Mouse (Mus musculus) left cerebral cortex, postnatal 36 days (tissue): ENCODE data around the gene 1700013F07Rik. TPM values are rescaled to one million over a fixed set of nuclear protein-coding genes. Genes with fewer than 3 reads are reported as not detected.
"Not testable (repeated sequence)": the region's sequence is repeated elsewhere in the genome, so short reads cannot be mapped to it uniquely, and the experiment has no call there.

Experiments
- DNase-seq, 2 experiments: peaks; one replicate each; pipeline ENCODE4 v3.0.0; 2021 to 2022; ENCODE audit warnings: low spot score in 2 of 2, mixed read lengths in 1 of 2
- intact Hi-C: fragments of 180-260 bp; cut with DNase I; formaldehyde crosslinking; loops from one replicate; pipeline ENCODE4 v1.15.1; 2025
- total RNA-seq, 2 experiments: library from RNA; stranded (reverse); gene quantifications; 2 replicates each; pipeline ENCODE4 v1.2.3; 2021

Gene 1700013F07Rik
- 1 to 10 TPM; 1.9 to 2.7 TPM for total RNA-seq

DNA sequence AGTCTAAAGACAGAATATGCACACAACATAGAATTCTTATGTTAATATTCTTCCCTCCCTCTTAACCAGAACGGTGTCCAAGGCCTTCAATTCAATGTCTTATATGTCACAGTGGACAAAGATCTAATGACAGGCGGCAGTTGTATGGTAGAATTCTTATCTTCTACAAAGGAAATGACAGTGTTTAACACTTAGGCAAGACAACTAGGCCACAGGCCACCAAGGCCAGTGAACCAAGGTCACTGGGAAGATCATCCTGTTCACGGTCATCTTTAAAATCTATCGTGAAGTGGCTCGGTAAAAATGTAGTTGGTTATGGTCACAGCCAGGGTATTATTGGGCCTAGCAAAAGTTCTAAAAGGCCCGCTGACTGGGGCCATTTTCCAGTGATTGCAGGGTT lies at the start of gene 1700013F07Rik:
1700013F07Rik (plus strand) TSS at position 200 of the 400 bp plus-strand sequence.
- intact Hi-C loops: no loop called here
- DNase-seq: no peak

DNA sequence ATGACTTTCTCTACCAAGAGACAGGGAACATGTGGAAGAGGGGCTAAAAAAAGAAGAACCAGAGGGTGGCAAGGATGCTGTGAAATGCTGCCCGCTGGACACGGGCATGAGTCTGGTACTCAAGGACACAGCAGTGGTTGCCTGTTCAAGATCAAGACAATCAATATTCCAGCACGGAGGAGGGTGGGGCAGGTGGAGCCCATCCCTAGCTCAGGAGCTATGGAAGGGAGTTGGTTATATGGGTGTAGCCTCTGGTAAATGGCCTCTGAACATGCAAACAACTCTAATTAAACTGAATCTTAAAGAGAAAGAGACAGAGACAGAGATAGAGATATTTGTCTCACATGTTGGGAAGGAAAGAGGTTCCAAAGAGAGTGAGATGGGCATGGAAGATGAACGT lies 49.2 kb upstream of the 1700013F07Rik start:
- no peak for DNase-seq
- intact Hi-C loops: no loop called here

DNA sequence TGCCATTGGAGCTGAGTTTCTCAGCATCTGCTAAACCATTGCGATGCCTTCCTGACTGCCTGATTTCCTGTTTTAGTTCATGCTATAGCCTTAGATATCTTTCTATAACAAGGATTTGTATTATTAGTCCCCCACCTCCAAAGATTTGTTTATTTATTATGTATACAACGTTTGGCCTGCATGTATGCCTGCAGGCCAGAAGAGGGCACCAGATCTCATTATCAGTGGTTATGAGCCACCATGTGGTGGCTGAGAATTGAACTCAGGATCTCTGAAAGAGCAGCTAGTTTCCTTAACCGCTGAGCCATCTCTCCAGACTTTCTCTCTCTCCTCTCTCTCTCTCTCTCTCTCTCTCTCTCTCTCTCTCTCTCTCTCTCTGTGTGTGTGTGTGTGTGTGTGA lies 44.0 kb upstream of the 1700013F07Rik start:
- no peak for DNase-seq
- intact Hi-C loops: no loop called here

DNA sequence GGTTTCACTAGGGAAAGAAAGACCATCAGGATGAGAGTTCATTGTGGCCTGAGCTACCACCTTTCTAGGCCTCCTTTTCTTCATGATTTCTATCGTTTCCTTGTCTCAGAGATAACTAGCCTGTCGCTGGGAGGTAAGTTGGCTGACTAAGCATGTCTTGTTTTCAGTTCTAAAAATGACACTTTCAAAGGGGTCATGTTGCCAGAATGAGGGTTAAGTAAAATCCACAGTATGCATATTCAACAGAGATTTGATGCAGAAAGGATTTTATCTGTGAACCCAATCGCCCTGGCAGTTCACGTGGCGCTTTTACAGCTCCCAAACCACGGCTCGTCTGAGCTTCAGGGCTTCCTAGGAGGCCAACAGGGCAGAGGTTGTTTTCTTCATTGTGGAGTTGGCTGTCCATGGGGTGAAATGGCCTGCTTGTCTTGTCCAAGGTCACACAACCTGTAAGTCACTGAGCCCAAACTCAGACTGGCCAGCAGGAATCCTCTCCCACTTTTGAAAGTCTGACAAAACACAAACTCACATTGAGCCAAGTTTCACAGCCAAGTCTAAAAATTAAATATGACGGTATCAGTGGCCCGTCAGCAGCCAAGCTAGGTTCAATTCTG lies 39.0 kb upstream of the 1700013F07Rik start:
- intact Hi-C loops: no loop called here
- no peak for DNase-seq

DNA sequence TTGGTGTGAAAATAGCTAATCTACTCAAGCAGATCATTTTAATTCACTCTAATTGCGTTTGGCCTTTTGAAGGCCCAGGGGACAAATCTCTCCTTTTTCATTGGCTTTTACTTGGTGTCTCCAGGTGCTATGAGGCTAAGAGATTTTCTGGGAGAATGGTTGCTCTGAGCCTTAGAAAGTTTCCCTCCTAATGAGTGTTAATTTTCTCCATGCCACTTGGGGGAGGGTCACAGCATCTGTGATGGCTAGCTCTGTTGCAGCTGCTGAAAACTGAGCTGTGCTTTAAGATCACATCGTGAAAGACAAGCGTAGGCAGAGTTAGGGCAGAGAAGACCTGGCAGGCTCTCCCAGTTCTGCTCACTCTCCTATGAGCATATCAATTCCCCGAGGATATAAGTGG lies 38.5 kb upstream of the 1700013F07Rik start:
- no peak for DNase-seq
- intact Hi-C loops: no loop called here

DNA sequence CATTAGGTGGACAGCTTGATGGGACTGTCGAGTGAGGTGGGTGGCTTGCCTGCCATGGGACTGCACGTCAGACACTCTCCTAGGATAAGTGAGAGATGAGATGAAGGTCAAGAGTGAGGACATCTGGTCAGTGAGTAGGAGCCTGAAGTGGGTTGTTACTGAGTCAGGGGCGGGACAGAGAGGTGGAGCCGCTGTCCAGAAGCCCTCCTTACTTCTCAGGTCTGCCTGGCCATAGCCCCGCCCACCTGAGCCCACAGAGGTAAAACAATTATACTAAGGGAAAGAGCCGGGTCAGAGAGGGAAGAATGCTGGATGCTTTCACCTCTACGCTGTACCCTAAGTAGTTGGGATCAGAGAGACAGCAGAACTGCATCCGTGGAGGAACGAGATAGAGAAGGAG lies 36.3 kb upstream of the 1700013F07Rik start:
- intact Hi-C loops: no loop called here
- DNase-seq: no peak

DNA sequence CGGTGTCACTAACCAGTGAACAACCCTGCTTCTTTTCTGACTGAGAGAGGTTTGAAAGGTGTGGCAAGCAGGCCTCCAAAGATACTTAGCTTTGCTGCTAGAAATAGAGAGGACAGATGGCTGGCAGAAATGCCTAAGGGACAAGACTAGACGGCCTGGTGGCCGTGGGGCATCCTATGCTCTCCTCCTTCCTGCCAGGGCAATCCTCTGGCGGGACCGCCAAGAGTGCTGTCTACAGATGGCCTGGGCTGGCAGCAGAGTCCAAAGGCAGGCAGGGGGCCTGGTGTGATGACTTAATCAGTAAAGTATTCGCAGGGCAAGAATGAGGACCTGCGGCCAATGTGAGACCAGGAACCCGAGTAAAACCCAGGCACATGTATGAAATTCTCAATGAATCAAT lies 34.1 kb upstream of the 1700013F07Rik start:
- intact Hi-C loops: no loop called here
- no peak for DNase-seq

DNA sequence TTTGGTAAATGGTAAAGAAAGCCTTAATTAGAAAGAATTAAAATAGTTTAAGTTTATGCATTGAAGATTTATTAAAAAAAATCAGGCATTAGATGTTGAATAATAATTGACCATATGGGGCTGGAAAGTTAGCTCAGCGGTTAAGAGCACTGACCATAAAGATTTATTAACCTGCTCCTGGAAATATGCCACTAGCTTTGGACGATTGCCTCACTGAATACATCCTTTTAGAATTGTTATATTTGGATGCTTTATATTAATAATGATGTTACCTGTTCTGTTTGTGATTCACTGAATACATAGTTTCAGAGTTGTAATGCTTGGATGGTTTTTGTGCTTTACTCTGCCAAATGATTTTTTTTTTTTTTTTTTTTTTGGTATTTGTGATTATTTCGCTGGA lies 32.5 kb upstream of the 1700013F07Rik start:
- DNase-seq, intact Hi-C loops: not testable (repeated sequence)

DNA sequence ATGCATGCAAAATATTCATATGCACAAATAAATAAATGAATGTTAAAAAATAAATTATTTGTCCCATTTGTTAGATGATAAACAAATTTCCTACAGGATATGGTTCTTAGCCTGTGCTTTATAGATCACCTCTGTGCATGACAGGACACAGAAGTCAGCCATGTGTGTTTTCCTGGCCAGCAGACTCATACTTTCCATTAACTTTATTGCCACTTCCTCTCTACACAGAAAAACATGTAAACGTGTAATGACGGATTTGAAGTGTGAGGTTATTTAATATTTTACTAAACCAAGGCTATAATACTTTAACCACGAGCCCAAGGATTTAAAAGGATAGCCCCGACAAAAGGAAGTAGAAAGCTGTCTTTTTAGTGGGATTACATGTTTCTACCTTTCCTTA lies 30.0 kb upstream of the 1700013F07Rik start:
- intact Hi-C loops: no loop called here
- DNase-seq: no peak

DNA sequence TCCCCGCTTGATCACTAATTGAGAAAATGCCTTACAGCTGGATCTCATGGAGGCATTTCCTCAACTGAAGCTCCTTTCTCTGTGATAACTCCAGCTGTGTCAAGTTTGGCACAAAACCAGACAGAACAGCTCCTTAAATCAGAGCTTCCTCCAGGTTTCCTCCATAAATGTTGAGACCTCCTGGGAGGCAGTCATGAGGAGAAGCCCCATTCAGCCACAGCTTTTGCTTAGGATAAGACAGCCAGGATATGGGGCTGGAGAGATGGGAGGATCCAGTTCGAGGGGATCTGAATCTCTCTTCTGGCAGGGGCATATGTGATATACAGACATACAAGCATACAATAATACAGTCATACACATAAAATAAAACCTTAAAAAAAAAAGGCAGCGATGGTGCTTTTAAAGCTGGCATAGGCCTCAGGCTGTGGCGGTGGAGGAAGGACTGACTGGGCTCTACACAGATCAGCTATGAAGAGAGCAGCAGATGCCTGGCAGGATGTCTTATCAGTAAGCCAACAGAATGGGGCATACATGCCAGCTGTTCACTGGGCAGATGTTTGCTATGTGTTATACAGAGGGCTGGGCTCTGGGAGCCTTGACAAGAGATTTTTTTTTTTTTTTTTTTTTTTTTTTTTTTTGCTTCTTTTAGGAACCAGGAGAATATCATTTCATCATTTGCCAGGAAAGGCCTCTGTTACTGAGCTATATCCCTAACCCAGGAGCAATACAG lies 25.0 kb upstream of the 1700013F07Rik start:
- intact Hi-C loops: no loop called here

DNA sequence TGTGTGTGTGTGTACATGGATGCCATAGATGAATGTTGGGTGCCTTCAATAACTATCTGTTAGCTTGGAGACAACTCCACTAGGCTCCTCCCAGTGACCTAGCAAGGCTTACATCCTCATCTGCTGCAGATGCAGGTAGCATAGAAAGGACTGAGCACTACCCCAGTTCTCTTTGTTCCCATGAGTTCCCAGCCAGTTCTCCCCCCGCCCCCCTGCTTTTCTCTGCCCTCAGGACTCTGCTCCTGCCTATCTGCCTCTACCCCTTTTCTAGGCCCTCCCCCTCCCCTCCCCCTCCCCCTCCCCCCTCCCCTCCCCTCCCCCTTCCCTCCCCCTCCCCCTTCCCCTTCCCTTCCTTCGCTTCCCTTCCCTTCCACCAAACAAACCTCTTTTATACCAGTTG lies 23.8 kb upstream of the 1700013F07Rik start:
- DNase-seq: no peak
- intact Hi-C loops: no loop called here

More for the DNA sequence above, 25.0 kb upstream of the 1700013F07Rik start:
- no peak for DNase-seq

DNA sequence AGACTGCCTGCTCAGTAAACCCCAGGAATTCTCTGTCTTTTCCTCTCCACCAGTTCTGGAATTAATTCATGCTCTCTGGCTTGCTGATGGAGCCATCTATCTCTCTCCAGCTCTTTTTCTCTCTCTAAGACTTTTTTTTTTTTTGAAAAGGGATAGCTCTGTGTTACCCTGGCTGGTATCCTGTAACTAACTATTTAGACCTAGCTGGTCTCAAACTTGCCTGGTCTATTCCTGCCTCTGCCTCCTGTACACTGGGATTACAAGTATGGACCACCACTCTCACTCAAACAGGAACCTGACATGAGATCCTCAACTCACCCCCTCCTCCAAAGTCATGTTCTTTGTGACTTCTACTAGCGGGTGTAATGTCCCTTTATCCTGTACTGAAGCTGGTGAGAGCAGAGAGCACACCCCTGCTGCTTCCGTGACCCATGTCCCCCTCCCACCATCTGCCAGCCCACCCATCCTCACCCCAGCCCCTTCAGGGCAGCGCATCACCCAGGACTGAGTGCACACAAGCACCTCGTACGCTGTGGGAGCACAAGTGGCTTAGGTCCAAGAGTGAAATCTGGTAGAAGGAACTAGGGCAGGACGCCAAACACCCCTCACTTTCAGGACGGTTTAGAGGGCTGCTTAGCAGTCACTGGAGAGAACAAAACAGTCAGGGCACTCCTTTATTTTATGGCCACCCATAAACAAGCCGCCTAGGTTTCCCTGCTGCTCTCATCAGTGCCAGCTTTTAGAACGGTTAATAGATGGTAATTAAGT lies 23.1 kb upstream of the 1700013F07Rik start:
- intact Hi-C loops: no loop called here
- DNase-seq: no peak

DNA sequence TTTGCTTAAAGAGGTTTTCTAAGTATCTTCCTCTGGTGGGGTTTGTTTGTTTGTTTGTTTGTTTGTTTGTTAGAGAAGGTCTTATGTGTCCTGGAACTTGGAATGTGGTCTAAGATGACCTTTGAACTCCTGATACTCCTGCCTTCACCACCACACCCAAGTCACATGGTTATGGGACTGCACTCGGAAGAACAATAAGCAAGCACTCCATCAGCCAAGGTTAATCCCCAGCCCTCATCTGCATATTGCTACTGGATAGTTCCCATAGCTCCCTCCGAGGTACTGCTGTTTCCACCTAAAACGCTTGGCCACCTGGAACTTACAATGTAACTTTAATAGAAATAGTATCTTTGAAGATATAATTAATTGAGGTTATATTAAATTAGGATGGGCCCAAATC lies 20.5 kb upstream of the 1700013F07Rik start:
- intact Hi-C loops: no loop called here
- DNase-seq: no peak

DNA sequence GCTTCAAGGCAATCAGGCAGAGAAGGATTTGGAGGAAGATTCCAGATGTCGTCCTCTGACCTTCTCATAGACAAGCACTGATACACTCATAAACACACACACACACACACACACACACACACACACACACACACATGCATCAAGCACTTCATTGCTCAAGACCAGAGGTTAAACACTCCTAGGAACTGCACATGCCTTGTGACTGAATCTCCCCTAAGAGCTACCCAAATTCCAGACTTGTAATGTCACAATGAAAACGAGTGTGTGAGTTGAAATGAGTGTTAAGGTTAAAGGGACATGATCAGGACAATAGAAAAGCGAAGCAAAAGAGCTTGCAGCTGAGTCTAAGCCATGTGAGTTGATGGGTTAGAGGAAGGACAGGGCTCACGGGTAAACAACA lies 15.7 kb upstream of the 1700013F07Rik start:
- intact Hi-C loops: no loop called here
- no peak for DNase-seq

DNA sequence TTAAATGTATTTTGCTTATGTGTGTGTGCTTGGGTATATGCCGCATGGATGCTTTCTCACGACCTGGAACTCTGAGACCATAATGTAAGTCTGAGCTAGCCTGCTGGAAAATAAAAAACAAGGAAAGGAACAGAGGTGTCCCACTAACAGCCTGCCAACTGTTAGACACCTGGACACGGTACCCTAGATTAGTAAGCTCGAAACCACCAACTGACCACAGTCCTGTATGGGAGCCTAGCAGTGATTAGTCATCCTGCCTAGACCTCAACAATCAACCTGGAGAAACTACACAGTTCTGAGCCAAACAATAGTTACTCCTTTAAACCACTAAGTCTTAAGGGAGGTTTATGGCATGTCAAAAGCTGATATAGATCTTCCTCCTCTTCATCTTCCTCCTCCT lies 10.5 kb upstream of the 1700013F07Rik start:
- no peak for DNase-seq
- intact Hi-C loops: no loop called here

DNA sequence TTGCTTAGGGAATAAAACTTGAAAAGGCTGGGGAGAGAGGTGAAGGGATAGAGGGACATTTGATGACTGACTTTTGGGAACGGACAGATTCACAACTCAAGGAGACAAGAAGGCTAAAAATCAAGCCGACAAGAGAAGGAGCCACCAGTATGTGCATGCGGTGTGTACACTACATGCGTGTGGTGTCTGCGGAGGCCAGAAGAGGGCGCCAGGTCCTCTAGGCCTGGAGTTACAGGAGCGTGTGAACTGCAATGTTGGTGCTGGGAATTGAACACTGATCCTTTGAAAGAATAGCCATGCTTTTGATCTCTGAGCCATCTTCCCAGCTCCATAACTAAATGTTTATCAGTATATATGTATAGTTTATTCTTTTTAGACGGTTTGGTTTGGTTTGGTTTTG lies 5.5 kb upstream of the 1700013F07Rik start:
- DNase-seq: no peak
- intact Hi-C loops: no loop called here

DNA sequence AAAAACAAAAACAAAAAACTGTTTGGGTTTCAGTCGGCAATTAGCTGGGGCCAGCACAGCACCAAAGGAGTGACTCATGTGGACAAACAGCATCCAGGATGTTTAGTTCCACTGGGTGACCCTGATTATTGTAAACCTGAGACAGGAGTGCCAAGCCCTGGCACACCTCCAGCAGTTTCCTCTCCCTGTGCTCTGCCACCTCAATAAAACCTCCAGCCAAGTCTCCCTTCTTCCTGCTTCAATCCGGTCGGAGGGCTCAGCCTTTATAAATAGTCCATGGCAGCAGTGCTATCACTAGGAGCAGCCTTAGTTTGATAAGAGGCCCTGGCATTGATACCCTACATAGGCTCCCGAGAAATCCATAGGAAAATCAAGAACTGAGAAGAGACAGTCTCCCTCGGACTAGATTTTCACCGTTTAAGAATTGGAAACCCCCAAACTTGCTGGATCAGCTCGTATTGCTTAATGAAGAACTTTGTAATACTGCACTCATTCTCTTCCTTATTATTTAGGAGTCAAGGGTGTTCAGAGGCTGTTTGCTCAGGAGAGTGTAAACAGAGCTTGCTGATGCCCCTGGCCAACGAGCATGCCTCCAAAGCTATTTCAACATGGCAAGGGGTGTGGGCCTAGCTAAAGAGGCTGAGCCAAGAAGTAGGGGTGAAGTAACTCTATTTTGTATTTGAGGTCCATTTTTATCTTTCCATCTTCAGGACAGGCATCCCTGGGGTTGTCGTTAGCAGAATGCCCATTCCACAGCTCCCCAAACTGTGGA lies 650 bp upstream of the 1700013F07Rik start:
- intact Hi-C loops: no loop called here
- DNase-seq: no peak

DNA sequence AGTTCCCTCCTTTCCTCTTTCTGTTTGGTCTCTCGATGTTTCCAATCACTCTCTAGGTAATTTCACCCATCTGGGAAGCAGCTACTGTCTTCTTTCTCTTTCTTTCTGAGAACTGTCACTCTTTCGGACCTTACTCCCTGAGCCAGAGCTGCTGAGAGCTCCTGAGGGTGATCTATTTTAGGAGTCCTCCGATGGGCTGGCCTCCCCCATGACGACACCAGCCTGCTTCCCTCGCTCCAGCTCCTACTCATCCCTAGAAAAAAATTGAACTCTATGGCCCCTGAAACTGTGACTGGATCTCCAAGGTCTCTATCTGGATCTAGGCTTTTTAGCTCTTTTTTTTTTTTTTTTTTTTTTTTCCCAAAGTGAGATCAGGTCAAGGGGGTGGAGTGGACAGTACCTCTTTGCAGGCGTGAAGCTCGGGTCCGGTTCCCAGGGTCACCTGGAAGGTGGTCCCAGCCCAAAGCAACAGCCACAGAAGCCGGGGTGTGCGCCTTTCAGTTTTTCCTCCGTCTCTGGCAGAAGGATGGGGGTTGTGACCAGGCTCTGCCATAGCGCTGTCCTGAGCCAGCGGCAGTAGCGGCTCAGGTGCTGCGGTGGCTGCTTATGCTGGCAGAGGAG lies 2.1 kb downstream of the 1700013F07Rik start:
- DNase-seq: peak in 1 of 2 experiments; percentile 18

DNA sequence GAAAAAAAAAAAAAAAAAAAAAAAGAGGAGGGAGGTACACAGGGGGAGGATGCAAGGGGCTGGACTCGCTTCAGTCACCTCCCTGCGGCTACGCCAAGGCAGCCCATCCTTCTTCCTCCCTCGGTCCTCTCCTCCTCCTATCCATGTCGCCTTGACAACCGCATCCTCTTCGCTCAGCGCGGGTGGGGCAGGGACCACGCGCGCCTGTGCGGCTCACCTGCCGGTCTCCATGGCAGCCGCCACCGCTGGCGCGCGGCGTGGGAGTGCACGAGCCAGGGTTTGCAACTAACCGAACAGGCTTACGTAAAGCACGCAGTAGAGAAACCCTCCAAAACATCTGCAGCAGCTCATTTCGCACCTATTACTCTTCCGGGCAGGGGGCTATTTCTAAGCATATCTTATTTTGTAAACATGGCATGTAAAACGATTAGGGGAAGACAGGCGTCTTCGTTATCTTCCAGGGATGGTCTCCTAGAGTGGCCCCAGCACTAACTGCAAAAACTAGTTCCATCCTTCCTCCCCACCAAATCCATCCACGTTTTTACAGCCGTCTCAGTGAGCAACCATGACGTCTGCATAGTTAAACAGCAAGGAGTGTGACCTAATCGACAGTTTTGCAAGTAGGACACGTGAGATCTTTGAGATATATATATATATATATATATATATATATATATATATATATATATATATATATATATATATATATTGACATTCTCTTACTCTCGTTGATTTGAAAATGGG lies 2.7 kb downstream of the 1700013F07Rik start, which contains the start of gene 5330417C22Rik:
5330417C22Rik (minus strand) TSS at position 20 of the 744 bp plus-strand sequence.
- DNase-seq: peak; percentile 90 to 96
- intact Hi-C loops: loop anchor here (2.0 kb wide), 2 partner anchors 18 to 26 kb away; partner anchors contain the start of gene Tmem167b

More for the DNA sequence above, 2.1 kb downstream of the 1700013F07Rik start:
- intact Hi-C loops: loop anchor here (2.0 kb wide), 2 partner anchors 19 to 27 kb away; partner anchors contain the start of gene Tmem167b
